ENCODE assay signal across 17 mouse cellular contexts in the genomic region with DNA sequence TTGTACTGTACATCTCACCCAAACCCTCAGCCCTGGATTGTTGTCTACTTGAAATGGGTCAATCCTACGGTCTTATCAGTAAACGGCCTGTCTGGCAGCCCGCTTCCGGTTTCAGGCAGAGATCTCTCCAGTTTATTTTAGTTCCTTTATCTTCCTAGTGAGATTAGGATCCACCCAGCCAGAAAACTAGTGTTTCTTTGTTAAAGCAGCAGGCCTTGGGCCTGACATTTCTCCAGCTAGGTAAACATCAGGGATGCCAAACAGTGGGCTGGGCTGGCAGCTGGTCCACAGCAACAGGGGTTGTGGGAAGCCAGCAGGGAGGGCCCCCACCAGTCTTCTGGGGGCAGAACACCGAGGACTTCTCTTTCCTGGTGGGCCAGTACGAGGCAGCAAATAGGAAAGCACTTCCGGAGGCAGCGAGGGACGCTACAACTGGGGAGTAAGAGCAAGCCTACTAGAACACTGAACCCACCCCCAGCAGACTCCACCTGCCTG. TPM values are rescaled to one million over a fixed set of nuclear protein-coding genes. Genes with fewer than 3 reads are reported as not detected.
A peak's percentile ranks its signal among the peaks of the same experiment; 100 is the strongest.
DNase-seq lines count a peak whose midpoint lies in the region; ATAC-seq and TF ChIP-seq lines count a peak whose summit lies in the region.
"Had no signal": no experiment of that assay in that cellular context is flagged by ENCODE, and none has a peak within 500 bp of the region (broad histone marks: within the 10 kb centered on the region; RNA-seq: fewer than 3 reads in every experiment).

No protein-coding gene starts in this region.

- intact Hi-C loops in gastrocnemius, adult 2 months (cut with DNase I): no loop called here

- DNase-seq in gastrocnemius, adult 2 months: no peak
- DNase-seq in gastrocnemius, postnatal 25 days: no peak
- DNase-seq in ovary, postnatal 36 days (ENCODE audit: low spot score): peak; percentile 21
- DNase-seq in ovary, adult 18-20 months (ENCODE audit: low spot score): no peak
- no peak for DNase-seq in neural tube, embryonic 10.5 days (ENCODE audit: extremely low spot score, low spot score)
- DNase-seq: adrenal gland, postnatal 10 days; cerebellum, adult 18-20 months; kidney, adult 9 months; layer of hippocampus, postnatal 36 days; right cerebral cortex, adult 18-20 months; thymus, adult 2 months had no signal

- 13% methylated on average over 9 of the region's 9 CpGs for WGBS in liver, embryonic 12.5 days (ENCODE audit: insufficient replicate concordance)
- 49% methylated on average over 9 of the region's 9 CpGs for WGBS in stomach, embryonic 16.5 days

- ATAC-seq in liver, embryonic 12.5 days: peak; percentile 45
- no peak for ATAC-seq in stomach, embryonic 16.5 days (ENCODE audit: insufficient read depth, low FRiP score)
- no peak for ATAC-seq in erythroblast, adult 5-6 weeks (replicated peaks; ENCODE audit: low FRiP score, poor library complexity, severe bottlenecking)

- H3K9ac ChIP-seq in liver, embryonic 12.5 days: 0 out of 2 replicates have a peak overlapping the region, but pooled peaks have one; percentile 24
- no peak overlapping the region for H3K9ac ChIP-seq in stomach, embryonic 16.5 days (ENCODE audit: low read length)

- H3K4me3 ChIP-seq in gastrocnemius, adult 2 months: no peak overlapping the region
- no peak overlapping the region for H3K4me3 ChIP-seq in liver, embryonic 12.5 days
- no peak overlapping the region for H3K4me3 ChIP-seq in stomach, embryonic 16.5 days (replicated peaks; ENCODE audit: low read length)

- H3K27ac ChIP-seq in gastrocnemius, adult 2 months: peak overlapping the region; percentile 51
- peak overlapping the region; percentile 77 for H3K27ac ChIP-seq in liver, embryonic 12.5 days
- peak overlapping the region; percentile 15 for H3K27ac ChIP-seq in stomach, embryonic 16.5 days (ENCODE audit: low read length)

- H3K4me2 ChIP-seq in liver, embryonic 12.5 days: peak overlapping the region; percentile 45
- H3K4me2 ChIP-seq in stomach, embryonic 16.5 days (ENCODE audit: low read depth, low read length): no peak overlapping the region

- no peak for TF ChIP-seq CTCF in gastrocnemius, adult 2 months (IDR thresholded peaks at IDR 0.05)

- H3K9me3 ChIP-seq in liver, embryonic 12.5 days (replicated peaks): 0 out of 2 replicates have a peak, but pooled peaks cover 3% of the 10 kb centered on the region
- H3K9me3 ChIP-seq in stomach, embryonic 16.5 days (replicated peaks; ENCODE audit: control insufficient read depth, low read length): no peaks in the 10 kb centered on the region

- H3K36me3 ChIP-seq in liver, embryonic 12.5 days: no peaks in the 10 kb centered on the region
- no peaks in the 10 kb centered on the region for H3K36me3 ChIP-seq in stomach, embryonic 16.5 days (ENCODE audit: control insufficient read depth, insufficient read depth, low read length)

- no peaks in the 10 kb centered on the region for H3K27me3 ChIP-seq in liver, embryonic 12.5 days (replicated peaks)
- no peaks in the 10 kb centered on the region for H3K27me3 ChIP-seq in stomach, embryonic 16.5 days (ENCODE audit: control insufficient read depth, insufficient read depth, low read length)

- peaks cover 25% of the 10 kb centered on the region for H3K4me1 ChIP-seq in liver, embryonic 12.5 days
- peaks cover 15% of the 10 kb centered on the region for H3K4me1 ChIP-seq in stomach, embryonic 16.5 days (ENCODE audit: control insufficient read depth, insufficient read depth, low read length)

RNA-seq across cellular contexts. Expression of a gene that starts 10.4 kb away (rescaled TPM):
- total RNA-seq in gastrocnemius, adult 2 months (2021): not detected
- not detected for total RNA-seq in gastrocnemius, postnatal 25 days (2021)
- polyA plus RNA-seq in liver, embryonic 12.5 days (2016; fragmentation: Nextera tagmentation; extraction: Ambion mirVana): not detected in 2 replicates
- polyA plus RNA-seq in stomach, embryonic 16.5 days (2015; fragmentation: Nextera tagmentation; extraction: Ambion mirVana): not detected in 2 replicates
- total RNA-seq in erythroblast, adult 5-6 weeks (2015; ENCODE audit: low replicate concordance): not detected in 2 replicates
- total RNA-seq in erythroblast, adult 5-6 weeks (2017; ENCODE audit: low replicate concordance): not detected in 2 replicates
- total RNA-seq: adrenal gland, postnatal 10 days; hematopoietic stem cell, adult 5-6 weeks had no signal
- polyA plus RNA-seq: embryonic facial prominence, embryonic 14.5 days; neural tube, embryonic 11.5 days; thymus, adult 2 months had no signal

RNA-seq across cellular contexts. Expression of a gene that starts 31.9 kb away (rescaled TPM):
- 10 to 100 TPM in 1 of 2 experiments, 1 to 10 TPM in 1; 7.2 to 14.3 TPM for total RNA-seq in gastrocnemius, adult 2 months (2021)
- total RNA-seq in gastrocnemius, postnatal 25 days (2021): 10 to 100 TPM in 1 of 2 experiments, 1 to 10 TPM in 1; 7.5 to 14.0 TPM
- 56.4 and 61.6 TPM in 2 replicates for polyA plus RNA-seq in liver, embryonic 12.5 days (2016; fragmentation: Nextera tagmentation; extraction: Ambion mirVana)
- 188 and 192 TPM in 2 replicates for polyA plus RNA-seq in stomach, embryonic 16.5 days (2015; fragmentation: Nextera tagmentation; extraction: Ambion mirVana)
- 41.7 and 48.3 TPM in 2 replicates for total RNA-seq in erythroblast, adult 5-6 weeks (2015; ENCODE audit: low replicate concordance)
- 31.8 and 41.7 TPM in 2 replicates for total RNA-seq in erythroblast, adult 5-6 weeks (2017; ENCODE audit: low replicate concordance)

RNA-seq across cellular contexts. Expression of a gene that starts 53.1 kb away (rescaled TPM):
- total RNA-seq in gastrocnemius, adult 2 months (2021): 10 to 100 TPM; 18.2 to 23.5 TPM
- 10 to 100 TPM; 15.8 to 17.4 TPM for total RNA-seq in gastrocnemius, postnatal 25 days (2021)
- polyA plus RNA-seq in liver, embryonic 12.5 days (2016; fragmentation: Nextera tagmentation; extraction: Ambion mirVana): 2.3 and 2.5 TPM in 2 replicates
- 3.2 and 4.1 TPM in 2 replicates for polyA plus RNA-seq in stomach, embryonic 16.5 days (2015; fragmentation: Nextera tagmentation; extraction: Ambion mirVana)
- 2.7 and 7.1 TPM in 2 replicates for total RNA-seq in erythroblast, adult 5-6 weeks (2015; ENCODE audit: low replicate concordance)
- total RNA-seq in erythroblast, adult 5-6 weeks (2017; ENCODE audit: low replicate concordance): 2.1 and 2.5 TPM in 2 replicates

Comparison
In these comparisons a context has a peak if more than half of its experiments do, and no peak if none do; other contexts are left out.
1. H3K27ac ChIP-seq: peak in every context shown above with its lines; median percentile 77 in liver, embryonic 12.5 days; 51 in gastrocnemius, adult 2 months; 15 in stomach, embryonic 16.5 days.